Mouse (Mus musculus) CD8-positive naive resting alpha-beta T cell, adult 57 days (primary cell): Measurements from ENCODE around the gene Col11a2. TPM values are rescaled to one million over a fixed set of nuclear protein-coding genes. Genes with fewer than 3 reads are reported as not detected.

Experiments
- total RNA-seq: library from RNA; stranded (reverse); gene quantifications from one replicate; pipeline ENCODE4 v1.2.4, GENCODE M21; 2023

Col11a2 gene
- 21.9 TPM for total RNA-seq

GRCm38 (mm10) chr17:34038878-34039561 lies at the start of gene Col11a2:
TSS of gene Col11a2 (plus strand) at chr17:34039437.

GRCm38 (mm10) chr17:34000150-34000537 lies 39.1 kb upstream of the Col11a2 start, which contains the start of gene H2-K1:
TSS of gene H2-K1 (minus strand) at chr17:34000347.

DNA sequence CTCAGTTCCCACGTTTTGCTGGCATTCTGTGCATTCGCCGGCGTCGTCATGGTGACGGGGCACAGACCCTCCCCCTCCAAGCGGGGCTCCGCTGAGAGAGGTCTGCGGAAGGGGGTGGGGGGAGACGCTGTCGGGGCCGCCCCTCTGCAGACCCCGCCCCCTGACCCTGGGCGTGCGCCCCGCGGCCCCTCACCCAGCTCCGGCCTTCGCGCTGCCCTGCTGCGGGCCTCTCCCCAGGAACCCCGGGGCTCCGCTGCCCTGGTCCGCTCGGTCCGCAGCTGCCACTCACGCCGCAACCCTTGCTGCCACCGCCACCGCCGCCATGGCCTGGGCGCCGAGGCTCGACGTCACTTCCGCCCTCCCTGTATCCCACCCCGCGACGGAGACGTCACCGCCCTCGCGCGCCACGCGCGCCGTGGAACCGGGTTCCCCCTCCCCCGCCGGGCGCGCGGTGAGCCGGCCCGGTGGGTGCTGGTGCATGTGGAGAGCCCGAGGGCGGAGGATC lies 14.9 kb upstream of the Col11a2 start, which contains the start of gene Ring1:
TSS of gene Ring1 (minus strand) at position 364 of the 505 bp plus-strand sequence.

DNA sequence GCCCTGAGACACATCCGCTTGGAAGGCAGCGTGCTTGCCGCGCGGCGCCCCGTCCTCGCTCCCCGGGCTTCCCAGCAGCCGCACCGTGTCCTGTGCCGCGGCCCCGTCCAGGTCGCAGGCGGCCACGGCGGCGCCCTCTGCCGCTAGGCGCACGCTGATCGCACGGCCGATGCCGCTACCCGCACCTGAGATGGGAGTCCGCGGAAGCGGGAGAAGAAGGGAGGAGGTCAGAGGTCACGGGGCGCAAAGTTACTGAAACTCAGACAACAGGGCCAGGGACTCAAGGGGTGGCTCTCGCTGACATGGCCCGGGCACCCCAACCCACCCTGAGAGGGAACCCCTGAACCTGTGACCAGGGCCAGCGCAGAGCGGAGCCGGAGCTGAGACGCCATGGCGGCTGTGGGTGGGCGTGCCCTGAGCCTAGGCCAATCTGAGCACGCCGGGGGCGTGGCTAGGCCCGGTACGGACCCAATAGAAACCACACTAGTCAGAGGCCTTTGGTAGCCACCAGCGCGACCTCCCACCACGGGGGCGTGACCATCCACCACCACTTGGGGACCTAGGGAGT lies 11.5 kb upstream of the Col11a2 start, which contains the start of gene H2-Ke6:
TSS of gene H2-Ke6 (minus strand) at position 405 of the 568 bp plus-strand sequence.

GRCm38 (mm10) chr17:34031465-34032173 lies 7.6 kb upstream of the Col11a2 start, which contains the start of the genes Slc39a7 and Rxrb:
TSS of gene Slc39a7 (minus strand) at chr17:34031682.
TSS of gene Rxrb (plus strand) at chr17:34031812.

GRCm38 (mm10) chr17:34092197-34092875 lies 53.1 kb downstream of the Col11a2 start, which contains the start of gene H2-Oa:
TSS of gene H2-Oa (plus strand) at chr17:34092340.

Other genes starting within 250 kb of the Col11a2 start
- 3.1 TPM for gene Kank3, start 228.9 kb upstream of the Col11a2 start, total RNA-seq
- 5,360 TPM for gene Rps28, start 214.9 kb upstream of the Col11a2 start, total RNA-seq
- gene Ndufa7, start 214.9 kb upstream of the Col11a2 start, total RNA-seq: 138 TPM
- gene Cd320, start 196.3 kb upstream of the Col11a2 start, total RNA-seq: 9.8 TPM
- gene Gm7029, start 165.6 kb upstream of the Col11a2 start, total RNA-seq: not detected
- gene Kifc1, start 148.8 kb upstream of the Col11a2 start, total RNA-seq: 5.4 TPM
- 1.1 TPM for gene Platr17, start 134.3 kb upstream of the Col11a2 start, total RNA-seq
- 60.9 TPM for gene Daxx, start 130.0 kb upstream of the Col11a2 start, total RNA-seq
- 363 TPM for gene Tapbp, start 123.5 kb upstream of the Col11a2 start, total RNA-seq
- gene Zbtb22, start 123.5 kb upstream of the Col11a2 start, total RNA-seq: 29.5 TPM
- 159 TPM for gene Rgl2, start 109.9 kb upstream of the Col11a2 start, total RNA-seq
- 61.3 TPM for gene Pfdn6, start 99.1 kb upstream of the Col11a2 start, total RNA-seq
- gene Wdr46, start 98.8 kb upstream of the Col11a2 start, total RNA-seq: 67.7 TPM
- 16.0 TPM for gene B3galt4, start 87.9 kb upstream of the Col11a2 start, total RNA-seq
- 58.6 TPM for gene Vps52, start 83.6 kb upstream of the Col11a2 start, total RNA-seq
- 2,292 TPM for gene Rps18, start 83.4 kb upstream of the Col11a2 start, total RNA-seq
- gene H2-K1, start 39.1 kb upstream of the Col11a2 start, total RNA-seq: 4,625 TPM
- gene Ring1, start 14.8 kb upstream of the Col11a2 start, total RNA-seq: 32.6 TPM
- 140 TPM for gene H2-Ke6, start 11.4 kb upstream of the Col11a2 start, total RNA-seq
- gene Slc39a7, start 7.8 kb upstream of the Col11a2 start, total RNA-seq: 91.6 TPM
- gene Rxrb, start 7.6 kb upstream of the Col11a2 start, total RNA-seq: 103 TPM
- gene H2-Oa, start 52.9 kb downstream of the Col11a2 start, total RNA-seq: 24.7 TPM
- 62.7 TPM for gene H2-DMa, start 80.1 kb downstream of the Col11a2 start, total RNA-seq
- 368 TPM for gene Brd2, start 83.2 kb downstream of the Col11a2 start, total RNA-seq
- gene H2-DMb2, start 103.9 kb downstream of the Col11a2 start, total RNA-seq: 84.9 TPM
- gene H2-DMb1, start 113.6 kb downstream of the Col11a2 start, total RNA-seq: 48.5 TPM
- 168 TPM for gene Tap1, start 148.1 kb downstream of the Col11a2 start, total RNA-seq
- gene Psmb9, start 148.3 kb downstream of the Col11a2 start, total RNA-seq: 152 TPM
- 252 TPM for gene Psmb8, start 158.3 kb downstream of the Col11a2 start, total RNA-seq
- 150 TPM for gene Tap2, start 164.1 kb downstream of the Col11a2 start, total RNA-seq
- 104 TPM for gene H2-Ob, start 199.5 kb downstream of the Col11a2 start, total RNA-seq
- 338 TPM for gene H2-Ab1, start 218.3 kb downstream of the Col11a2 start, total RNA-seq
- gene H2-Aa, start 248.4 kb downstream of the Col11a2 start, total RNA-seq: 347 TPM